In the genomic region with DNA sequence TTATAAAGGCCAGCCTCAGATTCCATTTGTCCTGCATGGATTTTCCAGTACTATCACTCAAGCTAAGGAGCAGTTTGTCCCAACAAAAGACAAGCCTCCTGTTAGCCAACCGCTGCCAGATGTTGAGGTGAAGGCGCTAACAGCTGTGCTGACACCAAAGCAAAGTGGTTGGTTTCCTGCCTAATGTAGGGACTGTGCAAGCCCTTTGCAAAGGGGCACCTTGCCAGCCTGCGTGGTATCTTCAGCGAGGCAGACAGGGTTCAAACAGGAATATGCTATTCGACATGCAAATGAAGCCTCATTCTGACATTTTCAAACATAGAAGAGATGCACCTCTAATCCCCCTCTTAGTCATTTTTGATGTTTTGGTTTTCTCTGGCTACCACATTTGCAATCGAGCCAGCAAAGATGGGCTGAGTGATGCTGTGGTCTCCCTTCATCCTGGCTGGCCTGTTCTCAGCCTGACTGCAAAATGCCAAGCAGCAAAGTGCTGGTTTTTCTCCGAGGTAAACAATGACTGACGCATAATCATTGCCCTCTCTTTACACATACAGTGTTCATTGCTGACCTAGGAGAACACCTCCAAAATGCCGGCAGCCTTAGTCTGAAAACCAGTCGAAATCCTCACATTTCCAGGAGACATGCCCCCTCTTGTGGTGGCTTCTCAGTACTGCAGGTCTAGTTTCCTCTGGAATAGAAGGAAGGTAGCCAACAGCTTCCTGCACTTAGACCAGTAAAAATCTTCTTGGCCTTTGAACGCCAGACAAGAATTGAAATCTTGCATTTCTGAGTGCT, we compare ENCODE assay signal across 8 mouse cellular contexts.
DNase-seq lines count a peak whose midpoint lies in the region; ATAC-seq and TF ChIP-seq lines count a peak whose summit lies in the region.

No protein-coding gene starts in this region.

- no peaks in the 10 kb centered on the region for H3K9me3 ChIP-seq in MEL (replicated peaks; ENCODE audit: insufficient read depth, low read length)
- H3K9me3 ChIP-seq in forebrain, embryonic 13.5 days (replicated peaks) = no peaks in the 10 kb centered on the region
- no peaks in the 10 kb centered on the region for H3K9me3 ChIP-seq in lung, embryonic 15.5 days

- WGBS in forebrain, embryonic 13.5 days = 47% methylated on average over 11 of the region's 11 CpGs
- WGBS in lung, embryonic 15.5 days = 40% methylated on average over 11 of the region's 11 CpGs

- peak; percentile 65 for ATAC-seq in cerebellum, adult (ENCODE audit: insufficient number of reproducible peaks, low FRiP score, low TSS enrichment)
- ATAC-seq in forebrain, embryonic 13.5 days = peak; percentile 48
- peak; percentile 23; the same call in 1 of the 2 replicates for ATAC-seq in lung, embryonic 15.5 days (ENCODE audit: borderline replicate concordance, extremely low read depth, low FRiP score, low TSS enrichment)

- intact Hi-C loops in heart, postnatal 25 days (cut with DNase I) = no loop called here

- H3K4me3 ChIP-seq in MEL (ENCODE audit: control insufficient read depth in 1 of 2, insufficient read depth in 1 of 2, low read depth in 2 of 2, low read length in 2 of 2) = peak overlapping the region in 1 of 2 experiments; percentile 50; a peak in 2 of 4 replicates
- H3K4me3 ChIP-seq in forebrain, embryonic 13.5 days = no peak overlapping the region
- no peak overlapping the region for H3K4me3 ChIP-seq in lung, embryonic 15.5 days

- TF ChIP-seq RAD21 in MEL (IDR thresholded peaks at IDR 0.05; ENCODE audit: low read depth, low read length) = peak; percentile 92

- peak overlapping the region; percentile 39; the same call in 1 of the 2 replicates for H3K4me2 ChIP-seq in forebrain, embryonic 13.5 days
- peak overlapping the region; percentile 44 for H3K4me2 ChIP-seq in lung, embryonic 15.5 days

- peaks cover 0 to 7% of the 10 kb centered on the region in 2 experiments; a peak in 1 of 4 replicates for H3K4me1 ChIP-seq in MEL (ENCODE audit: control insufficient read depth in 1 of 2, insufficient read depth in 2 of 2, low read length in 2 of 2)
- no peaks in the 10 kb centered on the region for H3K4me1 ChIP-seq in forebrain, embryonic 13.5 days
- H3K4me1 ChIP-seq in lung, embryonic 15.5 days = peaks cover 3% of the 10 kb centered on the region; the same call in 1 of the 2 replicates

- peak; percentile 85 for DNase-seq in MEL (ENCODE audit: low read depth, low spot score)
- peak; percentile 20 for DNase-seq in heart, postnatal 25 days (ENCODE audit: low spot score)
- peak; percentile 62 to 88 for DNase-seq in layer of hippocampus, adult 8-10 months (ENCODE audit: low spot score in 2 of 2)
- peak; percentile 72 for DNase-seq in ovary, postnatal 14 days (ENCODE audit: low spot score)
- peak; percentile 81 for DNase-seq in thymus, postnatal 0 days (ENCODE audit: low spot score)

- no peaks in the 10 kb centered on the region for H3K79me2 ChIP-seq in MEL (ENCODE audit: control insufficient read depth, insufficient read depth, low read length, poor library complexity)

- peak; percentile 71 to 92 (median 82) for TF ChIP-seq CTCF in MEL (IDR thresholded peaks at IDR 0.05 in 2 of 3, conservative IDR thresholded peaks at IDR 0.05 in 1 of 3; ENCODE audit: control insufficient read depth in 1 of 3, insufficient read depth in 1 of 3, low read depth in 2 of 3, low read length in 3 of 3, poor library complexity in 1 of 3, severe bottlenecking in 1 of 3)

- no peak for TF ChIP-seq POLR2A in MEL (IDR thresholded peaks at IDR 0.05; ENCODE audit: control insufficient read depth in 1 of 2, insufficient read depth in 1 of 2, low read depth in 1 of 2, low read length in 2 of 2, poor library complexity in 1 of 2)

- TF ChIP-seq EP300 in MEL (IDR thresholded peaks at IDR 0.05; ENCODE audit: low read depth in 1 of 2, low read length in 2 of 2) = no peak

- no peak overlapping the region for H3K27ac ChIP-seq in MEL (ENCODE audit: control insufficient read depth, low read depth, low read length)
- H3K27ac ChIP-seq in forebrain, embryonic 13.5 days = no peak overlapping the region
- no peak overlapping the region for H3K27ac ChIP-seq in lung, embryonic 15.5 days

- H3K27me3 ChIP-seq in MEL (ENCODE audit: control insufficient read depth in 1 of 2, insufficient read depth in 2 of 2, low read length in 2 of 2) = no peaks in the 10 kb centered on the region
- H3K27me3 ChIP-seq in forebrain, embryonic 13.5 days = no peaks in the 10 kb centered on the region
- no peaks in the 10 kb centered on the region for H3K27me3 ChIP-seq in lung, embryonic 15.5 days

- H3K36me3 ChIP-seq in MEL (ENCODE audit: control insufficient read depth in 1 of 2, insufficient read depth in 2 of 2, low read length in 2 of 2) = no peaks in the 10 kb centered on the region; a peak in 1 of 4 replicates
- H3K36me3 ChIP-seq in forebrain, embryonic 13.5 days (ENCODE audit: poor library complexity, severe bottlenecking) = no peaks in the 10 kb centered on the region
- no peaks in the 10 kb centered on the region for H3K36me3 ChIP-seq in lung, embryonic 15.5 days

- no peak overlapping the region for H3K9ac ChIP-seq in MEL (ENCODE audit: control insufficient read depth, low read depth, low read length, poor library complexity, severe bottlenecking)
- H3K9ac ChIP-seq in forebrain, embryonic 13.5 days = no peak overlapping the region
- H3K9ac ChIP-seq in lung, embryonic 15.5 days = no peak overlapping the region

TF ChIP-seq in MEL, 35 proteins besides CTCF, POLR2A, EP300 and RAD21:
- no peak for TF ChIP-seq ETS1 (IDR thresholded peaks at IDR 0.05; ENCODE audit: low read depth, low read length)
- no peak for TF ChIP-seq UBTF (IDR thresholded peaks at IDR 0.05; ENCODE audit: borderline replicate concordance, insufficient read depth, low read depth, low read length)
- no peak for TF ChIP-seq NELFE (IDR thresholded peaks at IDR 0.05; ENCODE audit: low read depth, low read length)
- no peak for TF ChIP-seq MYC (IDR thresholded peaks at IDR 0.05; ENCODE audit: low read depth, low read length)
- TF ChIP-seq ZNF384 (IDR thresholded peaks at IDR 0.05; ENCODE audit: low read depth, low read length) = no peak
- TF ChIP-seq SMC3 (IDR thresholded peaks at IDR 0.05; ENCODE audit: low read depth, low read length) = peak; percentile 83
- peak; percentile 79 for TF ChIP-seq ZC3H11A (IDR thresholded peaks at IDR 0.05; ENCODE audit: low read depth, low read length)
- TF ChIP-seq MAX (IDR thresholded peaks at IDR 0.05; ENCODE audit: low read length) = no peak
- no peak for TF ChIP-seq TBP (IDR thresholded peaks at IDR 0.05; ENCODE audit: low read depth, low read length)
- no peak for TF ChIP-seq MXI1 (IDR thresholded peaks at IDR 0.05; ENCODE audit: low read depth, low read length)
- TF ChIP-seq GATA1 (IDR thresholded peaks at IDR 0.05; ENCODE audit: low read depth, low read length) = no peak
- TF ChIP-seq JUND (IDR thresholded peaks at IDR 0.05; ENCODE audit: low read depth, low read length) = no peak
- TF ChIP-seq USF2 (IDR thresholded peaks at IDR 0.05; ENCODE audit: borderline replicate concordance in 1 of 2, insufficient read depth in 1 of 2, low read depth in 1 of 2, low read length in 2 of 2) = no peak
- TF ChIP-seq SIN3A (IDR thresholded peaks at IDR 0.05; ENCODE audit: low read length) = 0 out of 2 replicates have a peak, but pooled peaks have one; percentile 39
- TF ChIP-seq CHD1 (IDR thresholded peaks at IDR 0.05; ENCODE audit: low read depth, low read length) = no peak
- no peak for TF ChIP-seq HCFC1 (IDR thresholded peaks at IDR 0.05; ENCODE audit: low read depth, low read length)
- no peak for TF ChIP-seq GABPA (IDR thresholded peaks at IDR 0.05; ENCODE audit: low read depth, low read length)
- no peak for TF ChIP-seq USF1 (IDR thresholded peaks at IDR 0.05; ENCODE audit: low read depth, low read length)

Comparison
In these comparisons a context has a peak if more than half of its experiments do, and no peak if none do; other contexts are left out.
1. DNase-seq: peak in every context shown above with its lines; median percentile 85 in MEL; 81 in thymus, postnatal 0 days; 75 in layer of hippocampus, adult 8-10 months; 72 in ovary, postnatal 14 days; 20 in heart, postnatal 25 days.